Mouse (Mus musculus) layer of hippocampus, postnatal 10 days (tissue): ENCODE data around the gene Wnt5b. TPM values are rescaled to one million over a fixed set of nuclear protein-coding genes. Genes with fewer than 3 reads are reported as not detected.
A peak's percentile ranks its signal among the peaks of the same experiment; 100 is the strongest.

ENCODE experiments used
- DNase-seq, 2 experiments: peaks; one replicate each; pipeline ENCODE4 v3.0.0; 2021; ENCODE audit warnings: low spot score in 2 of 2
- long read RNA-seq: library from polyadenylated mRNA; stranded (forward); transcript quantifications from one replicate; pipeline ENCODE4 v2.0.0, GENCODE M21; 2023
- total RNA-seq, 2 experiments: library from RNA; stranded (reverse); gene quantifications; 2 replicates each; pipeline ENCODE4 v1.2.3; 2021

Gene Wnt5b
- total RNA-seq, result 1 to 10 TPM; 2.2 to 2.4 TPM
- long read RNA-seq, partial matches to known transcripts, result 0 of 9 reads
- long read RNA-seq, other reads (novel, unspliced or antisense), result 6 of 9 reads

DNA sequence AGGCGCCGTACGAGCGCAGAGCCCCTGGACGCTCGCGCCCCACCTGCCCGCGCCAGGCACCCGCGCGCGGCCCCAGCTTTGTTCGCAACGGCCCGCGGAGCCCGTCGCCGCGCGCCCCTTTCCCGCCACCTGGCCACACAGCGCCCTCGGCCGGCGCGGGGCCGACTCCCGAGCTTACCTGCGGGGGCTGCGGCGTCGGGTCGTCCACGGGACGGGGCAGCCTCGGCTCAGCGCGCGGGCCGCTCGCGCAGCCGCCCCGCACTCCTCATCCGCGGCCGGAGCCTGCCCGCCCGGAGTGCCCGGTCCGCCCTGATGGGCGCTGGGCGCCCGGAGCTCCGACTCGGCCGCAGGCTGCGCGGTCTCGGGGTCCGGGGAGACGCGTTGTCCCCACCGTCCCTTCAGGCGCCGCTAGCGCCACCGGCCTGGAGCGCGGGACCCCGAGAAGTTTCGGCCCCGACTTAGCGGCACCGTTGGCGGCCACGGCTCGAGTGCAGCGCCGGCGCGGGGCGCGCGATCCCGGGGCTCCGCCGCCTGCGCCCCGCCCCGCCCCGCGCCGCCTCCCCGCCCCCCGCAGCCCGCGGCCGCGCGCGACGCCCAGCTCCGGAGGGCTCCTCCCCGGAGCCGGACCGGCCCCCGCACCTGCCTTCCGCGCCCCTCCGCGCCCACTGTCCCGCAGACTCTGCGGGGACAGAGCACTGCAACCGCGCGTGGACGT lies at the start of gene Wnt5b:
TSS of gene Wnt5b (minus strand) at position 545 of the 715 bp plus-strand sequence.
- DNase-seq, result peak; percentile 22 to 38

DNA sequence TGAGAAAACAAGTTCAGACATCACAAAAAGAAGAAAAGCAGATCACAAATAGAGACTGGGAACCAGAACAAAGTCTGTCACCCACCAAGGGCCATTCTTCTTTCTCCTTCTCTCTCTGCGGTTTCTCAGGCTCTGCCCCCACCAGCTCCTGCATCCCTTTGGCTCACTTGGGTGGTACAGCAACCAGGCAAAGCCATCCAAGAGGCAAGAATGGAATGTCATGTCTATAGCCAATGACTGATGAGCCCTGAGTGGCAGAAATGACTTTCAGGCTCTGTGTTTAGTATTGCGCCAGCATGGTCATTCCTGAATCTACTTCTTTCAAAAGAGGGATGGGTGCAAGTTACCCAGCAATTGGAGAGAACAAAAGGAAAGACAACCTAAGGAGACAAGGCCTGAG lies 46.7 kb upstream of the Wnt5b start:
- DNase-seq, result no peak

DNA sequence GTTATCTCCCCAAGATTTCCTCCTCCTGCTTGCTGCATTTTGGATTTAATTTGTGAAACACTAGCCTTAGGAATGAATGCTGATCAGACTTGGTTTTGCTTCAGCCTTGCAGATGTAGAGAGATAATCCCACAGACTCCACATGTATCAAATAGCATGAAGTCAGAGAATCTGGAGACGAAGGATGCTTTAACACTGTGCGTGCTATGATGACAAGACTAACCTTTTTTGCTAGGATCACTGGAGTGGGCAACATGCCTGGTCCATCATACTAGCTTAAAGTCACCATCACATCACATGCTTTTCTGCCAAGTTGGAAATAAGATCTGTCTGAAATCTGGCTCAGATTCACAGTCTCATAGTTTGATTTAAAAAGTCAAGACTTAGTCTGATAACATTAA lies 43.8 kb upstream of the Wnt5b start:
- DNase-seq, result no peak

DNA sequence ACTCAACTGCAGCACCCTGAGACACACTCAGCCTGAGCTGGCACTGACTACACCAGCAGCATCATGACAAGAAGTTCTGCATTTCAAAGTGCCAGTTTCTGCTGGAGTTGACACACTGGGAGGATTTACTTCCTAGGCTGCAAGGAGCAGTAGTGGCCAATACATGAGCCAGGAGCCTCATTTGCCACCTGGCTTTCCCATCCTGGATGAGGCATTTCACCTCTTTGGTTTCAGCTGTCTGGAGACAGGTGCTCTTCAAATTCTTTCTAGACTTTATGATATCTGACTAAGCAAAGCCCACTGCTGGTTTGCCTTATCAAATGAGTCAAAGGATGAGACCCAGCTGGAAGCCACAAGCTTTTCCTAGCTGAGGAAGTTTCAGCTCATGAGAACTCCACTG lies 43.3 kb upstream of the Wnt5b start:
- no peak for DNase-seq

DNA sequence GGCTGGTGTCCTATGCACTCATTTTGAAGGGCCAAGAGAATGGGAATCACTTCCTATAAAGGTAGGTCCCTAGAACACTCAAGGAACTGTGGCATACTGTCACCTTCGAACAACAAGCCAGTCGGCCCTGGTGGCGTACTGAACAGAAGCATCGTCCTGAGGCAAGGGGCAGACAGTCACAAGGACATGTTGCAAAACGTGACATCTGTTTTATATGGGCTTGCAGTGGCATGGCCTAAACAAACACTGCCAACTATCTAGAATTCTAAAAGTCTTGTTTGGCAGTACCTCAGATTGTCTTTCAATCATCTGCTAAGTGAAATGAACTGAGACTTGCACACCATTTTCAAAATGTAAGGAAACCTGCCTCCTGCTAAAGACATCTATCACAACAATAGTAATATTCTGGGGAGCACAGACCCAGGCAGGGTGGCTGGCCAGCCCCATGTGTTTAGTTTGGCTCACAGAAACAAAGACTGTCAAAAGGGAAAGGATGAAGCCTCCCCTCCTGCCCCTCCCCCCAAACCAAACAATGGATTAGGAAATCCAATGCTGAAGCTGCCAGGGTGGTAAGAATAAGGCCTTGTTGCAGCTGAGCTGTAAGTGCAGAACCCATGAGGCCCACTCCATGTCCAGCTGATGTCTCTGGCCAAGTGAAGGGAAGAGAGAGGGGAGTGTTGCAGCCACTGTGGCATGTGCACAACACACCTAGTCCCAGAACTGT lies 41.7 kb upstream of the Wnt5b start:
- no peak for DNase-seq

DNA sequence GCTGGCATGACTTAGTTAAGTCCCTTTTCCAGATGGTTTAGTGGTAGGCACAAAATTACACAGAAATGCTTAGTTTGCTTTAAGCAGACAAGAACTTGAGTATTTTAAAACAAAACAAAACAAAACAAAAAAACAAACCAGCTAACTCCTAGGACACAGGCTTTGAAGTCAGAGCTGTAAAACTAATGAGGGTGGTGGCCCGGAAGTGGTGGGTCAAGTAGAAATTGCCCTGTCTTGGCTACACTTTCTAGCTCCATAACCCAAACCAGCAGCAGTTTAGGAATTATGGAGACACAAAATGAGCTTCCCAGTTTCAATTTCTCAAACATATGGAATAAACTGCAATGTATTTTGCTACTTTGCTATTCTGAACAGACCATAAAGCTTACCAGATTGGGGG lies 39.9 kb upstream of the Wnt5b start:
- no peak for DNase-seq

DNA sequence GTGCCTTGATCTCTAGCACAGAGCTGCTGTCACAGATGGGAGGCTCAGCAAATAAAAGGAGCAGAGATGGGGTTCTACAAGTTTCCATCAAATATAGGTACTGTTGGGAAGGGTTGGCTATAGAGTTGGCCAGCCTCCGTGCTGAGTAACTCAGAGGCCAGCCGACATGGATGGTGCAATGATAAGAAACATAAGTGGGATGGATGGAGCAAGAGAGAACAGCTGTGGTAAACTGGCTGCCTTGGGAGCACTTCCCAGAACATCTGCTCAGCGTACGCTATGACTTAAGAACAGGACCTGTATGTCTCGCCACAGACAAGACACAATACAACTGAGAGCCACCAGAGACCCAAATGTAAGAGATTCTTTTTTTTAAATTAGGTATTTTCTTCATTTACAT lies 39.0 kb upstream of the Wnt5b start:
- no peak for DNase-seq

DNA sequence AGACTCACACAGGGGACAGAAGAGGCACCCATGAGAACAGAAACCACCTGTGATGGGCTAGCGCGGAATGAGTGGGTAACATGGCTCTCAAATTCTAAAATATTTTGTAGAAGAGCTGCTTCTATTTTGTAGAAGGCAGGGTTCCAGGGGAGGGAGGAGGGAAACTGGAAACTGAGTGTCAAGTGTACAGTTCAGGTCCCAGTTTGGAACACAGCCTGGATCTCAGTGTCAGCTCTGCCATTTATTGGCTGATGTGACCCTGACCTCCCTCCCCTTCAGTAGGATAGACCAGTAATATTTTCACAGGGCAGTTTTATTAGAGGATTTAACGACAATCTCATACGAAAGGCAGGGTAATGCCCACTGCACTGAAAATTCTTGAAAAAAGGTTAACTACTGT lies 32.6 kb upstream of the Wnt5b start:
- no peak for DNase-seq

DNA sequence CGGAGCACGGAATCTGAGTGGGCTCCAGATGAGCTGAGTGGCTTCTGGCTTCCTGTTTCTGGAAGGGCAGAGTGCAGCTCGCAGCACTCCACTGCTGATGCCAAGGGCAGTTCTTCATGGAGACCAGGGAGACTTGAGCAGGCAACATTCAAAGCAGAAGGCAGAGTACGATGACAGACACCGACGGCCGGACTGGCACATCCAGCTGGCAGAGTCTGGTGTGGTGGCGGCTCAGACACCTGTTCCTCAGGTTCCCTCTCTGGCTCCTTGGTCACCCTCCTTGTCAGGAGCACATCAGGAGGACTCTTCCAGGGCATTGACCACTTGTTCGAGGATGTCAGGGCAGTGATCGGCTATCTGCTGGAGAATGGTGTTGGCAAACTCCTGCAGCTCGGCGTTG lies 31.2 kb upstream of the Wnt5b start:
- DNase-seq, result no peak

DNA sequence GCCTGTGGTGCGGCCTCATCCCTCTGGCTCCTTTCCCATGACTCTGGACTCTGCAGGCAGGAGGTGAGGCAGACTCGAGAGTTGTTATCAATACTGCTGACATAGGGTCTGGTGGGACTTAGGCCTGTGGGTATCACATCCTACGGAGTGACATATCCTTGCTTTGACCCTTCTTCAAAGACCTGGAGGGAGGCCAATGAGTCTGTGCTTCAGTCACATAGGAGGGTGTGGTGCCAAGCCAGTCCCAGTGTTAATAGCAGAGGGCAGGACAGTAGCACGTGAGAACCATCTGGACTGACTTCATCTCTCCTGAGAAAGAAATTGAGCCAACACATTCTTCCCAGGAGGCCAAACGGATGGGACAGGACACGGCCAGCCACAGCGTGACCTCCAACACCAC lies 28.1 kb upstream of the Wnt5b start:
- DNase-seq, result no peak

DNA sequence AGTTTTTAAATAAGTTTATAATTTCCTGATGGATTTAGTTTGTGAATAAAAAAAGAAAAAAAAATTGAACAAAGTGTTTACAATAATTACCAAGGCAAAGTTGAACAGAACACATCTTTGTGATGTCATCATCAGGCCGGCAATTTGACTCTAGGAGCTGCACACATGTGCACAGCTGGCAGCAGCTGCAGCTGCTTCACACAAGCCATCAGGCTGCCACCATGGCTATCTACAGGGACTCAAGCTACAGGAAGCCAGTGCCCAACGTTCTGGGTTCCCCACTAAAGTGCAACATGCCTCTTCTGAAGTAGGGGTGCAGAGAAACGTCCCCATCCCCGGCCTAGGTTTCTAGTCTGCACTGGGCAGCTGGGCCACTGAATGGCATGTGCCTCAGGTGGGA lies 26.6 kb upstream of the Wnt5b start:
- no peak for DNase-seq

DNA sequence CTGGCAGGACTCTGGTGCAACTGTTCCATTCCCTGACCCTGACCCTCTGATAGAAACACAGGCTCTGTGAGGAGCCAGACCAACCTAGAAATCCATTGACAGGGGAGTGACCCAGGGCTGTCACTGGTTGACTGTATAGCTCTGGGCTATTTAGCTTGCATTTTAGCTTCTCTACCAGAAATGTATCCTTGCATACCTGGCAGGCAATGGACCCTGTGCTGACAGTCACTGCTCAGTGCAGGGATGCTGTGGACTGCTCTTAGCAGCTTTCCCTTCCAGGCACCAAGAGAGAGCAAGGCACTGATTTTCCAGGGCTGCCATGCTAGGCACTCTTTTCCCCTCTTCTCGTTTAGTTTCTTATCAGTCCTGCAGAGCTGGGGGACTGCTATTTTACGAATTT lies 24.2 kb upstream of the Wnt5b start:
- no peak for DNase-seq

DNA sequence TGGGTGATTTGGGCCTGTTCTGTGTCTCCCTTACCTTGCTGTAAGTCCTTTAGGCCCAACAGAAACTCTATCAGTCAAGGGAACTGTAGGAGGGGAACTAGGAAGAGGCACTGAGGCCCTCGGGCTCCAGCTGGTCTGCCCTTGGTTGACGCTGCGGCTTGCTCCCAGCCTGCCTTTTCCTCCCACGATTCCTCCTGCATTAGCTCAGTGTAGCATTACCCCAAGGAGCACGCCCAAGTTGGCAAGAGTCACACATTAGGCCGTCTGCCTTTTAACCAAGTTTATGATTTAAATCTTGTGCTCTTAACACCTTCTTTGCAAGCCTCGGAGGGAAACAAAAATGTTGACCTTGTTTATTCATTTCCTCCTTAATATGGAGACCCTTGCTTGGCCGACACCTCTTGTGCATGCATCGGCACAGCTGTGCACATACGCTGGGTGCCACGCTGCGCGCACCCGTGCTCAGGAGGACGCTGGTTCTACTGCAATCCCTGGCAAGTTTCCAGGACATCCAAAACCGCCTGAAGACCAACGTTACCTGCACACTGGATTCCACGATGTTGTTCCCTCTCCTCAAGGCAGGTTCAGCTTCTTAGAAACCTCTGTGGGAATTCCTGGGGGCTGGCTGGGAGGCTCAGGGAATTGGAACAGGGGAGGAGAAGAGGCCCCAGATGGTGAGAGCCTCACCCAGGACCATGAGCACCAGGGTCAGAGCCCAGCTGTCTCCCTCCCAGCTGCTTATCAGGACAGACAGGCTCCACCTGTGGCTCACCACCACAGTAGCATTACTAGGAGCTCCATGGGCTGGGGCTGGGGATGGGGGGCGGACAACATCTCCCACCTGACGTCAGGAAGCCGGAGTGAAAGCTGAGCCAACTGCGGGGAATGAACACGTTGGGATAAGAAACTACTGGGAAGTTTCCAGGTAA lies 21.6 kb upstream of the Wnt5b start:
- peak in 1 of 2 experiments; percentile 11 for DNase-seq

DNA sequence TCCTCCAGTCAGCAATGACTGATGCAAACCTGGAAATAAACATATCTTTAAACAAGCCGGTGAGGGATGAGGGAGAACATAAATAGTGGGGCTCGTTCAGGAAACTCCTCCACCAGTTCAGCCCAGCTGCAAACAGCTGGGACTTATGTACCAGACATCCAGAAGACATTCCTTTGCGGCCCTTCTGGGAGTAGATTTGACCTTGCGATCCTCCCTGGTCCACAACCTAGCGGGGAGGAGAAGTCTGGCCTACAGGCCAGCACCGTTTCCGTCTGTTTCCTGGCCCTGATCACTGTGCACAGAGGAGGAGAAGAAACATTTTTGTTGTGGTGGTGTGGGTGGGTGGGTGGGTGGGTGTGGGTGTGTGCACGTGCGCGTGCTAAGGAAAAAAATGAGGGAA lies 18.4 kb upstream of the Wnt5b start:
- DNase-seq, result no peak

DNA sequence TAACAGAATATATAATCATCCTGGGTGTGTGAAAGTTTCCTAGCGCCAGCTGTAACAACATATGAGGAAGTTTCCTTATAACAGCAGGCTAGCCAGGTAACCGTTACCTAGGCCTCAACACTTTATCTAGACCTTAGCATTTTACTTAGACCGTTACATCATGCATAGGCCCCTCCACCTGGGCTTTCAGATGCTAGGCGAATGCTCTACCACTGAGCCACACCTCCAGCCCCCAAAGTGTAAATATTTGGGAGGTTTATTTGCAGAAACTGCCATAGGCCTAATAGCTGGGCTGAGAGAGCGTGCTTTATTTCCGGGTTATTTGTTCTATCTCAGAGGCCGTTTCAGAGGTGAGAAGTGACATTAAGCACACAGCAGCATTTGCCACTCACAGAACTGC lies 14.7 kb upstream of the Wnt5b start:
- no peak for DNase-seq

DNA sequence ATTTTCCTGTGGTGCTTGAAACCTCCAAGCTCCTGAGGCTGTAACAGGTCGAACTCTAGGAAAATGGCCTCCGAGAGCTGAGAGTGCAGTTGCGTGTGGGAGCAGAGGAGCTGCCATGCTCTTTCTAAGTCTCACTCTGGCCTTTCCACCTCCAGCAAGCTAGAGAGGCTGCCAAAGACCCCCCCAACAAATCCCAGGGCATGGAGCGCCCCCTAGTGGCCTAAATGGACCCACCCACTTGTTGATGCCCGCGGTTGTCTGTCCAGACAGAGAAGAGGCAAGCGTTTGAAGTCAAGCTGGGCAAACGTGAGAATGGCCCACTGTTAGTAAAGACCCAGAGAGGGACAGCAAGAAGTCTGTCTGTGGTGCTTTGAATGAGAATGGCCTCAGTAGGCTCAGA lies 10.3 kb upstream of the Wnt5b start:
- no peak for DNase-seq

DNA sequence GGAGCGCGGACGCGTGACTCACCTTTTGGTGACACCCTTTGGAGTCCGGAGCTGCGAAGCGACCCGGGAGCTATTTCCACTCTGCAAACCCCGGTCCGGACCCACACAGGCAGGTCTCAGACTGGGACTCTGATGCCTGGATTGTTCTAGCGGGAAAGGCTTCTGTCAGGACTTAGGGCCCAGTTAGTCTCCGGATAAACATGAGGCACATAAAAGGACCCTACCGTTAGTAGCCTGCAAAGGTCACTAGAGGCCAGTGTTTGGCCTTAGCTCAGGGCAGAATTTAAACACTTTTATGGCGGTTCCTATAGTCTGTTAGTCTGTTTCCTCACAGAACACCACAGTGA lies 344 bp upstream of the Wnt5b start:
- DNase-seq, result peak in 1 of 2 experiments; percentile 22

DNA sequence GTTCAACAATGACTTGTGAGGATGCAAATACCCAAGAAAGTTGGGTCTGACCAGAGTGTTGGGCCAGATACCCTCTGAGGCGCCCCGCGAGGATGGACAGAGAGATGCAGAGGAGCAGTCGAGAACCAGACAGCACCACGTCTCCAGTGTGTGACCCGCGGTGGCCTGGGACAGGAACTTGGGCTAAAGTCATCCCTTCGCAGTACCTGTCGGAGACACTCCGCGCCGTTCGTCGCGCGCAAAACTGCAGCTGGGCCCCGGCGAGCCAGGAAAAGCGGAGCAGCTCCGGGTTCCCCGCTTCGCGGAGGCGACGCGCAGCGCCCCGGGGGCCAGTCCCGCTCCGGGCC lies 718 bp downstream of the Wnt5b start:
- DNase-seq, result no peak

DNA sequence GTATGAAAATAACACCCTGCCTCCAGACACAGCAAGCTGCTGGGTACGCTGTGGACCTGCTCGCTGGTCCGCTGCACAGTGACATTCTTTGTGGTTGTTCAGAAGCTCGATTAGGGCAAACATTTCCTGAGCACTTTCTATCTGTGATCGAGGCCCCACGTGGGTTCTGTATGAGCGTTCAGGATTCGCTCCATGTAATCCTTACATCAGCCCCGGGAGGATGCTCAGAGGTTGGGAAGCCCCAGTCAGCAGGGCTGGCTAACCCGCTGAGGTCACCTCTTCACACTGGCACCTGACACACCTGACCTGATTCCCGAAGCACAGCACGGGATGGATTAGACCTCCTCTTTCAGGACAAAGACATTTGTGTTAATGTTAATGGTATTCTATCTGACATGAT lies 8.3 kb downstream of the Wnt5b start:
- DNase-seq, result no peak

DNA sequence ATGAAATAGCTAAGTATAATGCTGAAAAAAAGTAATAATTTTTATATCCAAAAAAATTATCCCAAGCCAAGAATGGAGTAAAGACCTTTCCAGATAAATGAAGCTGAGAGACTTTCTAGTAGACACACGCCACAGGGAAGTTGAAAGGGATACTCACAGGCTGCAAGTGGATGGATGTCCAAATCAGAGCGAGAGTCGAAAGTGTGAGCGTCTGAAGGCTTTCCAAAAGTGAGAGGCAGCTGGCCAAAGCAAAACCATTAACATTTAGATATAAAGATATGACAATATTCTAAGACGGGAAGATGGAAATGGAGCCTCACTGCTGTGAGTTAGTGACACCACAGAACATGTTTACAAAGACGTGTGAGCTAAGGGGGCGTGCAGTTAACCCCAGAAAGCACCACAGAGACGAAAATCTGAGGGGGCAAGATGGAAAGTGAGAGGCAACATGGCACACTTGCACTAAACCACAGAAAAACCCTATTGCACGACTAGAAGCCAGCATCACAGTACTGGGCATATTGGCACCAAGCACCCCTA lies 10.9 kb downstream of the Wnt5b start:
- DNase-seq, result no peak

DNA sequence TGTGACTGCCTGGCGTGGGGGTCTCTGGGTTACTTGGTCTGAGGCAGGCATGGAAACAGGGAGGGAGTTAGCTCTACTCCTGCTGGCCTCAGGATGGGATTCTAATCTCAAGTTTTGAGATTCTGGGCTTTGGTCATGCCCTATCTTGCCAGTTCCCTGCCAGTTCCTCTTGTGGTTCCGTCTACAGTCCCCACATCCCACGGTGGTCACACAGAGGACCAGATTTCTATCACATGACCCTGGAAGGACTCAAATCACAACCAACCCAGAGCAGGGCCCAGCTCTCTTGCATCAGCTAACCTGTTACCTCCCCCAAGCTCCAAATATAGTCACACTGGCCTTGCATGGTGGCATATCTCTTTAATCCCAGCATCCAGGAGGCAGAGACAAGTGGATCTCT lies 14.5 kb downstream of the Wnt5b start:
- no peak for DNase-seq

DNA sequence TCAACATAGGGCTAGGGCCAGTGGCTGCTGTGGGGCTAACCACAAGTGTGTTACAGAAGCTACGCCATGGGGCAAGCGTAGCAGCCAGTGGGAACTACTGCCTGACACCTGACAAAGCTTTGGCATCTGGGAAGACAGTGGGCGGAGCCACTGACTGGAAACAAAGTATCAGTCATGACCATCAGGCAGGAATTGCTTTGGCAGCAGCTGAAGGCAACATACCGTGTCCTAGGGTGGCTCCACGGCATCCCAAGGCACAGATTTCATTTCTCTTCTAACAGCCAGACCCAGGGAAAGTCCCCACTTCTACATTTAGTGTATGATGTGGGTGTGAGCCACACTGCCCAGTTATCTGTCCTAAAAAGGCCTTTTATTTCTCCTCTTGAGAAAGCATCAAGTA lies 17.6 kb downstream of the Wnt5b start:
- no peak for DNase-seq
